In the genomic region with DNA sequence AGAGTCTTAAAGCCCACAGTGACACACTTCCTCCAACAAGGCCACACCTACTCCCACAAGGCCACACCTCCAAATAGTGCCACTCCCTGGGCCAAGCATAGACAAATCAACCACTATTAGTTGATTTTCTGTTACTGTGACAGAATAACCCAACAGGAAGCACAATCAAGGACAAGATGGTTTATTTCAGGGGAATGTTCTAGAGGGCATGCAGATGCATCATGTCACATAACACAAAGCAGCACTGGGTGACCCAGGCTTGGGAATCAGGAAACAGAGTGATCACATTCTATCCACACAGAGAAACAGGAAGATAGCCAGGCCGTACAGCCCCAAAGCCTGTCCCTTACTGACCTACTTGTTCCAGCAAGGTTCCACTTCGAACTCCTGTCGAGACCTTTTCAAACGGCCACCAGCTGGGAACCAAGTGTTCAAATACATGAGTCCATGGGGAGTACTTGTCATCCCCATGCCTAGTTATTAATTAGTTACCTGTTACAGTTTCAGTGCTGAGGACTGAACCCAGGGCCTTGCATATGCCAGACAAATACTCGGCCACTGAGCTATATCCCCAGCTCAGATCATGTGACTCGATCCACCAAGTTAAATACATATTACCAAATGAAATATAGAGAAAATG, we compare ENCODE assay signal across 26 mouse cellular contexts. TPM values are rescaled to one million over a fixed set of nuclear protein-coding genes. Genes with fewer than 3 reads are reported as not detected.
DNase-seq lines count a peak whose midpoint lies in the region; ATAC-seq and TF ChIP-seq lines count a peak whose summit lies in the region.
"Had no signal": no experiment of that assay in that cellular context is flagged by ENCODE, and none has a peak within 500 bp of the region (broad histone marks: within the 10 kb centered on the region; RNA-seq: fewer than 3 reads in every experiment).

No protein-coding gene starts in this region.

- no peak for TF ChIP-seq EP300 in lung, postnatal 0 days (IDR thresholded peaks at IDR 0.05)

- peak; percentile 12 for DNase-seq in lung, postnatal 0 days (ENCODE audit: low spot score)
- DNase-seq in lung, postnatal 4 days: no peak
- peak; percentile 12 for DNase-seq in 416B (ENCODE audit: low read depth)
- peak; percentile 14 to 28 for DNase-seq in B cell, adult 2 months
- DNase-seq in spleen, adult 18-20 months: no peak
- no peak for DNase-seq in kidney, postnatal 4 days
- DNase-seq: adrenal gland, postnatal 25 days; cerebellum, adult 18-20 months; cerebellum, adult 9-11 months; embryo, embryonic 11 days; gastrocnemius, postnatal 36 days; heart, adult 18-20 months; heart, postnatal 10 days had no signal

- H3K9me3 ChIP-seq in lung, postnatal 0 days (ENCODE audit: low read length): no peaks in the 10 kb centered on the region
- H3K9me3 ChIP-seq: embryonic facial prominence, embryonic 15.5 days; forebrain, embryonic 15.5 days; heart, embryonic 10.5 days; hindbrain, embryonic 13.5 days had no signal

- no peak overlapping the region for H3K4me2 ChIP-seq in lung, postnatal 0 days (replicated peaks; ENCODE audit: low read depth, low read length)
- H3K4me2 ChIP-seq: embryonic facial prominence, embryonic 15.5 days; forebrain, embryonic 15.5 days; hindbrain, embryonic 13.5 days had no signal

- no peak overlapping the region for H3K27ac ChIP-seq in lung, postnatal 0 days (ENCODE audit: low read length)
- H3K27ac ChIP-seq: embryonic facial prominence, embryonic 15.5 days; forebrain, embryonic 15.5 days; heart, embryonic 10.5 days; hindbrain, embryonic 13.5 days; hindbrain, postnatal 0 days had no signal

- 78% methylated on average over 6 of the region's 6 CpGs for WGBS in lung, postnatal 0 days

- ATAC-seq in lung, postnatal 0 days: no peak
- ATAC-seq in megakaryocyte, adult 5-6 weeks (ENCODE audit: poor library complexity, severe bottlenecking): peak; percentile 35; the same call in 1 of the 2 replicates
- ATAC-seq: activated CD4-positive, CD25-positive, alpha-beta regulatory T cell, adult 4 months; forebrain, embryonic 15.5 days; hindbrain, postnatal 0 days; Patski had no signal

- no peak for TF ChIP-seq CTCF in lung, postnatal 0 days (IDR thresholded peaks at IDR 0.05)

- H3K9ac ChIP-seq in lung, postnatal 0 days (replicated peaks; ENCODE audit: low read depth): no peak overlapping the region
- H3K9ac ChIP-seq: embryonic facial prominence, embryonic 15.5 days; forebrain, embryonic 15.5 days; hindbrain, embryonic 13.5 days had no signal

- H3K4me3 ChIP-seq in lung, postnatal 0 days (ENCODE audit: low read depth, low read length): no peak overlapping the region
- H3K4me3 ChIP-seq: embryonic facial prominence, embryonic 15.5 days; erythroblast, embryonic 14.5 days; forebrain, embryonic 15.5 days; heart, embryonic 10.5 days; hindbrain, embryonic 13.5 days had no signal

- H3K36me3 ChIP-seq in lung, postnatal 0 days (ENCODE audit: insufficient read depth, low read length): no peaks in the 10 kb centered on the region
- H3K36me3 ChIP-seq: embryonic facial prominence, embryonic 15.5 days had no signal

- H3K27me3 ChIP-seq in lung, postnatal 0 days (replicated peaks; ENCODE audit: insufficient read depth, low read length): no peaks in the 10 kb centered on the region
- H3K27me3 ChIP-seq: CH12.LX; embryonic facial prominence, embryonic 15.5 days; forebrain, embryonic 15.5 days; hindbrain, embryonic 13.5 days; Patski had no signal

- no peaks in the 10 kb centered on the region for H3K4me1 ChIP-seq in lung, postnatal 0 days (ENCODE audit: insufficient read depth, low read depth, low read length)
- H3K4me1 ChIP-seq: forebrain, embryonic 15.5 days; heart, embryonic 10.5 days; hindbrain, embryonic 13.5 days had no signal

RNA-seq across cellular contexts. Expression of gene Tmem14a, which starts 9.5 kb away (rescaled TPM):
- polyA plus RNA-seq in lung, postnatal 0 days (2015; fragmentation: Nextera tagmentation; extraction: Ambion mirVana): 7.9 and 9.7 TPM in 2 replicates
- total RNA-seq in megakaryocyte, adult 5-6 weeks (2015): 0.73 and 1.2 TPM in 2 replicates
- total RNA-seq in megakaryocyte, adult 5-6 weeks (2017): 0.73 and 0.95 TPM in 2 replicates
- polyA plus RNA-seq: erythroblast, embryonic 14.5 days had no signal

RNA-seq across cellular contexts. Expression of gene Gsta3, which starts 12.5 kb away (rescaled TPM):
- 23.5 and 28.9 TPM in 2 replicates for polyA plus RNA-seq in lung, postnatal 0 days (2015; fragmentation: Nextera tagmentation; extraction: Ambion mirVana)
- not detected in 2 replicates for total RNA-seq in megakaryocyte, adult 5-6 weeks (2015)
- not detected in 2 replicates for total RNA-seq in megakaryocyte, adult 5-6 weeks (2017)
- total RNA-seq: CH12.LX; hematopoietic stem cell, adult 5-6 weeks had no signal
- polyA plus RNA-seq: C2C12; embryonic facial prominence, embryonic 11.5 days had no signal

Comparison
In these comparisons a context has a peak if more than half of its experiments do, and no peak if none do; other contexts are left out.
1. DNase-seq: peak in lung, postnatal 0 days (single experiment), 416B (single experiment) and B cell, adult 2 months (2 of 2); none in lung, postnatal 4 days (0 of 2), spleen, adult 18-20 months (0 of 2) and kidney, postnatal 4 days (0 of 2).